Mouse (Mus musculus): ENCODE measurements at regions not wholly inside any gene's neighbourhood (a gene's known extent, or its start where the extent isn't known, plus 50 kb on each side); places are given as distances from the start of the nearest gene placed in this dataset.

GRCm38 (mm10) chr13:5601648-5602047 lies 259.6 kb upstream of the Klf6 start:
- no peak for TF ChIP-seq CTCF (IDR thresholded peaks at IDR 0.05 in 2 of 3, conservative IDR thresholded peaks at IDR 0.05 in 1 of 3; ENCODE audit: control insufficient read depth in 1 of 3, insufficient read depth in 1 of 3, low read depth in 2 of 3, low read length in 3 of 3, poor library complexity in 1 of 3, severe bottlenecking in 1 of 3)
- TF ChIP-seq MYC (IDR thresholded peaks at IDR 0.05; ENCODE audit: low read depth, low read length), result no peak
- TF ChIP-seq SIN3A (IDR thresholded peaks at IDR 0.05; ENCODE audit: low read length), result no peak
- no peak for TF ChIP-seq POLR2A (IDR thresholded peaks at IDR 0.05; ENCODE audit: control insufficient read depth in 1 of 2, insufficient read depth in 1 of 2, low read depth in 1 of 2, low read length in 2 of 2, poor library complexity in 1 of 2)
- TF ChIP-seq MAZ (IDR thresholded peaks at IDR 0.05; ENCODE audit: low read depth, low read length), result no peak
- no peak for TF ChIP-seq KAT2A (conservative IDR thresholded peaks at IDR 0.05; ENCODE audit: low read depth, low read length)
- TF ChIP-seq TAL1 (IDR thresholded peaks at IDR 0.05; ENCODE audit: low read length), result no peak
- no peak for TF ChIP-seq CHD2 (IDR thresholded peaks at IDR 0.05; ENCODE audit: low read length)
- TF ChIP-seq RAD21 (IDR thresholded peaks at IDR 0.05; ENCODE audit: low read depth, low read length), result no peak
- no peak for TF ChIP-seq E2F4 (IDR thresholded peaks at IDR 0.05; ENCODE audit: borderline replicate concordance, low read depth, low read length)
- no peak for TF ChIP-seq EP300 (IDR thresholded peaks at IDR 0.05; ENCODE audit: low read depth in 1 of 2, low read length in 2 of 2)
- TF ChIP-seq HCFC1 (IDR thresholded peaks at IDR 0.05; ENCODE audit: low read depth, low read length), result no peak

Measured in MEL (cell line).